Mouse (Mus musculus) heart, embryonic 11.5 days (tissue): ENCODE results near the gene Slc5a11. TPM values are rescaled to one million over a fixed set of nuclear protein-coding genes. Genes with fewer than 3 reads are reported as not detected.

ENCODE experiments used
- ATAC-seq: fragments of 200-750 bp; cut with Nextera tagmentation; replicated peaks from 2 replicates; pipeline ENCODE4 v1.8.0; 2017; ENCODE audit warnings: moderate library complexity; ENCODE audit not compliant: insufficient number of reproducible peaks, low FRiP score, low TSS enrichment
- H3K27ac ChIP-seq: fragments of 300-500 bp; sonication (generic); 2 replicates; pipeline ENCODE4 v1.5.1; 2014; ENCODE audit warnings: mild to moderate bottlenecking, low read depth, low read length
- H3K27me3 ChIP-seq: fragments of 300-500 bp; sonication (generic); 2 replicates; pipeline ENCODE4 v1.6.1; 2014; ENCODE audit warnings: mild to moderate bottlenecking, low read length, mixed read lengths; ENCODE audit not compliant: control insufficient read depth, insufficient read depth
- H3K36me3 ChIP-seq: fragments of 300-500 bp; sonication (generic); 2 replicates; pipeline ENCODE4 v1.6.1; 2014; ENCODE audit warnings: mild to moderate bottlenecking, low read length, moderate library complexity, mixed read lengths; ENCODE audit not compliant: control insufficient read depth, insufficient read depth
- H3K4me1 ChIP-seq: fragments of 300-500 bp; sonication (generic); 2 replicates; pipeline ENCODE4 v1.6.1; 2014; ENCODE audit warnings: low read length; ENCODE audit not compliant: control insufficient read depth, insufficient read depth
- H3K4me2 ChIP-seq: fragments of 300-500 bp; sonication (generic); 2 replicates; pipeline ENCODE4 v1.6.1; 2014; ENCODE audit warnings: mild to moderate bottlenecking, moderate library complexity
- H3K4me3 ChIP-seq: fragments of 300-500 bp; sonication (generic); 2 replicates; pipeline ENCODE4 v1.5.1; 2014; ENCODE audit warnings: low read depth, low read length
- H3K9ac ChIP-seq: fragments of 300-500 bp; sonication (generic); 2 replicates; pipeline ENCODE4 v1.6.1; 2014; ENCODE audit warnings: mild to moderate bottlenecking, low read depth, low read length, moderate library complexity
- H3K9me3 ChIP-seq: fragments of 300-500 bp; sonication (generic); replicated peaks from 2 replicates; pipeline ENCODE4 v1.6.1; 2016; ENCODE audit warnings: low read length; ENCODE audit not compliant: control insufficient read depth
- WGBS: fragments of 180-500 bp; shearing (Covaris S2); extraction: QIAGEN DNeasy Blood & Tissue Kit; methylation state at CpG from one replicate; pipeline ENCODE4 v1.1.7; 2014; ENCODE audit not compliant: insufficient replicate concordance; 5-methylcytosine and 5-hydroxymethylcytosine counted together
- polyA plus RNA-seq: library from polyadenylated mRNA; unstranded; fragments of >200 nt; fragmentation: Nextera tagmentation; extraction: Ambion mirVana; gene quantifications from 2 replicates; pipeline ENCODE4 v1.2.1, GENCODE M21; 2014

Gene Slc5a11
- polyA plus RNA-seq, 1 experiment from 2014 or later, result not detected

DNA sequence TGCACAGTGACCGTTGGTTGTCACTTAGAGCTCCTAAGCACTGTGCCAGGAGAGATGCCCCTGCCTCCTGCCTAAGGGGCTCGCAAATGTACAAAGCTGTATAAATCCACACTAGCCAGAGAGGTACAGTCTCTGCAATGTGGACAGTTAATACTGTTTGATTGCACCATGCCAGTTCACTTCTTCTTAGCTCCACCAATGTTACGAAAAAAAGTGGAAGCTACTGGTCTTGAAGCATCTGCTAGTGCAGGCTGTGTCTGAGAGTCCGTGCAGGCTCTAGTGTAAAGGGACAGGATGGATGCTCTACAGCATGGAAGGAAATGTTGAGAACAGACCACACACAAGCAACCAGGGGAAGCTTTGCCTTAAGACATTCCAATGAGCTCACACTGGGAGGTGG is 62.0 kb downstream of the Slc5a11 start:
- Histone ChIP-seq H3K36me3 (peaks cover 5% of the 10 kb centered on the region), H3K4me3 (no peak overlapping the region), H3K9ac (no peak overlapping the region), H3K27ac (no peak overlapping the region), H3K4me2 (no peak overlapping the region), H3K4me1 (0 out of 2 replicates have a peak, but pooled peaks cover 3% of the 10 kb centered on the region), H3K27me3 (no peaks in the 10 kb centered on the region), H3K9me3 (no peaks in the 10 kb centered on the region)
- no peak for ATAC-seq
- 88% methylated on average over 4 of the region's 4 CpGs for WGBS

DNA sequence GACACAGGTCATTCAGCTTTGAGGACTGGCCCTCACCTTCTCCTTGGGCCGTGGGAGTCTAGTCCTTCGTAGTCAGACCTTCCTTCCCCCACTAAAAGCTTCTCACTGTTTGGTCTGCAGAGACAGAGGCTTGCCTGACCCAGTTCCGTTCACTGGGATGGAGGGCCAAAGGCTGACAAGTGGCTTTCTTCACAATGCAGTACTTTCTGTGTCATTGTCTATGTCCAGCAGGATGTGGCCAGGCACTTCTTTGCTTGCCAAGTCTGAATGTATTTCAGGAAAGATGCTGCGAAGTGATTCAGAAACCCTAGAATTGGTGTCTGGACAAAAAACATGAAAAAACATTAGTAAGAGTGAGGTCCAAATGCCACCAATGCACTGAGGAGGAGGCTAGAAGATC is 65.2 kb downstream of the Slc5a11 start:
- Histone ChIP-seq H3K4me1 (no peaks in the 10 kb centered on the region), H3K9me3 (no peaks in the 10 kb centered on the region), H3K4me3 (no peak overlapping the region), H3K9ac (no peak overlapping the region), H3K36me3 (peaks cover 5% of the 10 kb centered on the region), H3K27ac (no peak overlapping the region), H3K27me3 (no peaks in the 10 kb centered on the region), H3K4me2 (no peak overlapping the region)
- WGBS, result 94% methylated on average over 4 of the region's 4 CpGs
- ATAC-seq, result no peak

DNA sequence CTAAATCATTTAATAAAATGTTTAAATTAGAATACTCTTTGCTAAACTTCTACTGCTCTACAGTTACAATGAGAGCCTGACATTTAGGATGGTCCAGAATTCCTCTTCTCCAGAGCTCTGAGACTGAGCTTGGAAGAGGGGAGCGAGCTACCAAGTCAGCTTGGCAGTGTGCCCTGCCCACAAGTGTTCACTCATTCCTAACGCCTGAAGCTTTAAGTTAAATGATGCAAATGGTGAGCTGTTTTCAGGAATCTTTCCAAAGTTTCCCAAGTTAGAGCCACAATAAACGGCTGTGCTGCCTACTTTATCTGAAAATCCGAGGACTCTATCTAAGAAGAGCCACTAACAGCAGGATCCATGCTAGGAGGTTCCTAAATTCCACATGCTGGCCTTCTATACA is 69.2 kb downstream of the Slc5a11 start:
- Histone ChIP-seq H3K9ac (no peak overlapping the region), H3K36me3 (peaks cover 12% of the 10 kb centered on the region), H3K27me3 (no peaks in the 10 kb centered on the region), H3K27ac (no peak overlapping the region), H3K4me1 (no peaks in the 10 kb centered on the region), H3K4me2 (no peak overlapping the region), H3K4me3 (no peak overlapping the region), H3K9me3 (no peaks in the 10 kb centered on the region)
- WGBS, result 79% methylated on average over 4 of the region's 4 CpGs
- ATAC-seq, result no peak

DNA sequence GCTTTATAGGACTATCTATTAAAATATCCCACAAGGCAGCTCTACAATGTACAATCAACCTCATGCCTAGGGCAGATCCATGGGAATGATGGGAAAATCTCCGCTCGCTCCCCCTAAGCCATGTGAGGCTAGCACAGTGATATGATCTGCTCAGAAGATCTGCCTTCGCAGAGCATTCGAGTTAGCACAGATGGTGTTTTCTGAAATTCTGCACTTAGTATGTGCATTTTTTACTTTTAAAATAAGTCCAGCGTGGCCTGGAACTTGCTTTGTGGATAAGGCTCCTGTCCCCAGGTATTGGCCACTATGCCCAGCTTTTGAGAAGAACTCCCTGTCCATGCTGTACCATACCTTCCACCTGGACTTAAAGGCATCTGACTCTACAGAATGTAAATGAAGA is 71.3 kb downstream of the Slc5a11 start:
- H3K27me3 ChIP-seq, result no peaks in the 10 kb centered on the region
- peaks cover 9% of the 10 kb centered on the region for H3K36me3 ChIP-seq
- ATAC-seq, result no peak
- H3K4me3 ChIP-seq, result no peak overlapping the region
- H3K27ac ChIP-seq, result no peak overlapping the region
- no peaks in the 10 kb centered on the region for H3K9me3 ChIP-seq
- no peak overlapping the region for H3K4me2 ChIP-seq
- H3K9ac ChIP-seq, result no peak overlapping the region
- H3K4me1 ChIP-seq, result no peaks in the 10 kb centered on the region
- 86% methylated on average over 5 of the region's 5 CpGs for WGBS

DNA sequence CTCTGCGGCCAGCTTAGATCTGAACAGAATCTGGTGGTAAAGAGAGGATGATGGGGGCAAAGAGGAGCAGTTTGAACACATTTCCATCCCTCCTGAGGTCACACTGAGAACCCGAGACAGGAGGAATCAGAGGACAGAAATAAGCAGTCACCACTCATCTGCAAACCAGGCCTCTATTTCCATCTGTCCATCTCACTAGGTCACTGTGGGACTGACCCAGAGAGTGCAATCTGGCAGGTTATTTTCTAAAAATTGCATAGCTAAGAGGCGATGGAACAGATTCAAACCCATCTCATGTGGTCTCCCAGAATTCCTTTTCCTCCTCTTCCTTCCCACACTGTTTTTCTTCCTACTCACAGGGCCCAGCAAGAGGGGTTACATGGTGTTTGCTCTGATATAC is 73.3 kb downstream of the Slc5a11 start:
- Histone ChIP-seq H3K27ac (no peak overlapping the region), H3K27me3 (no peaks in the 10 kb centered on the region), H3K4me3 (no peak overlapping the region), H3K4me1 (peaks cover 9% of the 10 kb centered on the region; the same call in 1 of the 2 replicates), H3K4me2 (no peak overlapping the region), H3K9ac (no peak overlapping the region), H3K9me3 (no peaks in the 10 kb centered on the region), H3K36me3 (peaks cover 17% of the 10 kb centered on the region)
- ATAC-seq, result no peak
- 83% methylated on average over 3 of the region's 3 CpGs for WGBS

DNA sequence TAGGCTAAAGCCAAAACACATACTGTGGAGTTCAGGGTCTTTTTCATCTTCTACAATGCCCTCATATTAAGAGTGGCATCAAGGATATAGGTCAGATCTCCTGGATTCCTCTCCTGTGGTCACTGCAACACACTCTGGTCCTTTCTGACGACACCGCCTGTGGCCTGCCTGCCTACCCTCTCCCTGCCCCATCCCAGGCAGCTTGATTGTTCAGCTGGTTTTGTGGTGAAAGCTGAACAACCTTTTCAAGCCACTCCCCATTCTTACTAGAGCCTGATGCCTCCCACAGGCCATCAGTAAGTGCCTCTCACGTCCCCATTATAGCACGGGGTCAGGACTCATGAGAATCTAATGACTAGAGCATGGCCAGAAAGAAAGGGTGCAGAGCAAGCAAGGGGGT is 74.6 kb downstream of the Slc5a11 start:
- no peaks in the 10 kb centered on the region for H3K9me3 ChIP-seq
- H3K9ac ChIP-seq, result no peak overlapping the region
- peaks cover 14% of the 10 kb centered on the region; the same call in 1 of the 2 replicates for H3K4me1 ChIP-seq
- H3K4me3 ChIP-seq, result no peak overlapping the region
- ATAC-seq, result no peak
- H3K27me3 ChIP-seq, result no peaks in the 10 kb centered on the region
- H3K27ac ChIP-seq, result no peak overlapping the region
- WGBS, result 81% methylated on average over 4 of the region's 4 CpGs
- peaks cover 21% of the 10 kb centered on the region for H3K36me3 ChIP-seq
- no peak overlapping the region for H3K4me2 ChIP-seq

DNA sequence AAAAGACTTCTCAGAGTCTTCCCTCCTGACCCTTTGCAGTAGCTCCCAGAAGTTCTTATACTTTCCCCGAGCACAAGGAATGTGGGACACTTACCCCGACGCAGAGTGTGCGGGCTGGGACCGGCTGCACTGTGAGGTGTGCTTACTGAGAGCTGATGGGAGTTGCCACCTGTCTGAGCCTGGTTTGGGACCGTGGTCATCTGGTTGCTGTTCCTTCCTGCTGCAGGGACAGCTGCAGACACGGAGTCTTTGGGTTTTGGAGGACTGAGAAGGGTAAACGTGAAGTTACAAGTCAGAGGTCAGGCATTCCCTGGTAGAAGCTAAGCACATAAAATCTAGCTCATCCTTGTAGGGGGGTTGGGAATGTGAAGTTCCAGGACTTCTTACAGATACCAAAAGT is 77.4 kb downstream of the Slc5a11 start:
- Histone ChIP-seq H3K9ac (no peak overlapping the region), H3K4me2 (no peak overlapping the region), H3K9me3 (no peaks in the 10 kb centered on the region), H3K4me1 (peaks cover 14% of the 10 kb centered on the region; the same call in 1 of the 2 replicates), H3K27me3 (no peaks in the 10 kb centered on the region), H3K4me3 (no peak overlapping the region), H3K36me3 (peaks cover 20% of the 10 kb centered on the region), H3K27ac (no peak overlapping the region)
- WGBS, result 75% methylated on average over 8 of the region's 8 CpGs
- ATAC-seq, result no peak

DNA sequence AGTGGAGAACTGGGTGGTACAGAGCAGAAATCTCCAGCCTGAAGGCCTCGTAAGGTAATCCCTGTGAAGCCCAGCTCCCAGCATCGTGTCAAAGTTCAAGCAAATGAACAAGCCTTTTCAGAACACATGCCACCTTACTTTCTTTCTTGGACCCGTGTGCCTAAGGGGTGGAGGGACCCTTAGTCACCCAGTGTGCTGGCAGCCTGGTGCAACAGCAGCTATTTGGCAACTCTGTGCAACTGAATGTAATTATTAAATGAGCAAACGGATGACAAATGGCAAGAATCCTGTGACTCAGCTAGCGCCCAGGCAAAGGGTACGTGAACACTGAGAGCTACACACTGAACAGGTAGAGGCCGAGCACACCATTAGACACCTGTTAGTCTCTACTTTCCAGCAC is 79.3 kb downstream of the Slc5a11 start:
- 89% methylated on average over 7 of the region's 7 CpGs for WGBS
- H3K4me2 ChIP-seq, result no peak overlapping the region
- H3K4me1 ChIP-seq, result peaks cover 23% of the 10 kb centered on the region
- no peaks in the 10 kb centered on the region for H3K27me3 ChIP-seq
- no peaks in the 10 kb centered on the region for H3K9me3 ChIP-seq
- H3K9ac ChIP-seq, result no peak overlapping the region
- no peak overlapping the region for H3K4me3 ChIP-seq
- no peak overlapping the region for H3K27ac ChIP-seq
- ATAC-seq, result no peak
- peaks cover 20% of the 10 kb centered on the region for H3K36me3 ChIP-seq

DNA sequence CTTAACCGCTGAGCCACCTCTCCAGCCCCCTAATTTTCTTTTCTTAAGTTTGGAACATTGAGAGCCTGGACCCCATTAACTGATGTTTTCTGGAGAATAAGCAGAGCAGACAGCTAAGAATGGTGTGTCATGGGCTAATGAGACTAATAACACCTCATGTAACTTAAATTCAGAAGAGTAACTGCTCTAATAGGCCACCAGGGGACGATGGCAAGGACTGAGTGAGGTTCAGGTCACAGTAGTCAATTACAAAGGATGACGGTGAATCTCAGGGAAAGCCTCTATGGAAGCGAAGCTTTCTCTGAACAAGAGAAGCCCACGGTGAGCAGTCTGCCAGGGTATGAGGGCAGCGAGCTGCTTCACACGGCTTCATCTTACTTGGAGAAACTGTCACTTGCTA is 80.8 kb downstream of the Slc5a11 start:
- WGBS, result 89% methylated on average over 7 of the region's 7 CpGs

More for the DNA sequence above, 80.8 kb downstream of the Slc5a11 start:
- H3K9ac ChIP-seq, result no peak overlapping the region
- peaks cover 23% of the 10 kb centered on the region for H3K4me1 ChIP-seq
- no peaks in the 10 kb centered on the region for H3K9me3 ChIP-seq
- H3K36me3 ChIP-seq, result peaks cover 20% of the 10 kb centered on the region
- no peak overlapping the region for H3K27ac ChIP-seq
- no peak overlapping the region for H3K4me3 ChIP-seq
- no peak for ATAC-seq
- no peaks in the 10 kb centered on the region for H3K27me3 ChIP-seq
- H3K4me2 ChIP-seq, result no peak overlapping the region
